Comparison of ENCODE assay signal across 11 mouse cellular contexts in genomic region chr13:52619482-52619881, GRCm38 (mm10).
"Had no signal": no experiment of that assay in that cellular context is flagged by ENCODE, and none has a peak within 500 bp of the region (broad histone marks: within the 10 kb centered on the region; RNA-seq: fewer than 3 reads in every experiment).

No protein-coding gene starts in this region.

- H3K4me3 ChIP-seq: limb, embryonic 15.5 days; liver, embryonic 12.5 days; midbrain, embryonic 12.5 days; neural tube, embryonic 15.5 days had no signal

- DNase-seq: kidney, adult 18-20 months; kidney, postnatal 14 days; layer of hippocampus, adult 9-11 months; layer of hippocampus, postnatal 36 days; right cerebral cortex, postnatal 14 days; thymus, postnatal 36 days had no signal

- ATAC-seq: liver, embryonic 12.5 days; midbrain, embryonic 16.5 days had no signal

- H3K27ac ChIP-seq: limb, embryonic 15.5 days; liver, embryonic 12.5 days; midbrain, embryonic 12.5 days; neural tube, embryonic 15.5 days had no signal

- H3K4me1 ChIP-seq: limb, embryonic 15.5 days; neural tube, embryonic 15.5 days had no signal
